Mouse (Mus musculus): ENCODE results near the gene Fbxl16. TPM values are rescaled to one million over a fixed set of nuclear protein-coding genes. Genes with fewer than 3 reads are reported as not detected.

The Fbxl16 gene
- total RNA-seq, 2 experiments from 2014 or later = 0.62 to 0.91 TPM

- no peak for DNase-seq (ENCODE audit: low spot score)
Measured at GRCm38 (mm10) chr17:25840519-25840918, 31.6 kb downstream of the Fbxl16 start.

GRCm38 (mm10) chr17:25841117-25841880 lies 32.4 kb downstream of the Fbxl16 start, which contains the start of gene Gm20683:
Gm20683 (minus strand) TSS chr17:25841763.
- no peak for DNase-seq (ENCODE audit: low spot score)

DNA sequence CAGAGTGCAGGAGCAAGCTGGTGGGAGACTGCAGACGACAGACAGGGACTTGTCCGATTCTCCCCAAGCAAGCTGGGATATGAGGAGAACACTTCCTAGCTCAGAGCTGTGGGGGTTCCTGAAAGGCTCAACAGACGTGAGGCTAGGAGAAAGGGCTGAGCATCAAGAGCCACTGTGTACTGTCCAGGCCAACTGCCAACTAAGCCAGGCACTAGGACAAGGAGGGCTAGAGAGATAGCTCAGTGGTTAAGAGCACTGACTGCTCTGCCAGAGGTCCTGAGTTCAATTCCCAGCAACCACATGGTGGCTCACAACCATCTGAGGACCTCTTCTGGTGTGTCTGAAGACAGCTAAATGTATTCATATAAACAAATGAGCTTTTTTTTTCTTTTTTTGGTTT lies 33.6 kb downstream of the Fbxl16 start:
- DNase-seq (ENCODE audit: low spot score) = no peak

- DNase-seq (ENCODE audit: low spot score) = no peak
Measured at GRCm38 (mm10) chr17:25843122-25843521, 34.2 kb downstream of the Fbxl16 start.

- DNase-seq (ENCODE audit: low spot score) = no peak
Measured at GRCm38 (mm10) chr17:25843636-25844395, 34.9 kb downstream of the Fbxl16 start.

DNA sequence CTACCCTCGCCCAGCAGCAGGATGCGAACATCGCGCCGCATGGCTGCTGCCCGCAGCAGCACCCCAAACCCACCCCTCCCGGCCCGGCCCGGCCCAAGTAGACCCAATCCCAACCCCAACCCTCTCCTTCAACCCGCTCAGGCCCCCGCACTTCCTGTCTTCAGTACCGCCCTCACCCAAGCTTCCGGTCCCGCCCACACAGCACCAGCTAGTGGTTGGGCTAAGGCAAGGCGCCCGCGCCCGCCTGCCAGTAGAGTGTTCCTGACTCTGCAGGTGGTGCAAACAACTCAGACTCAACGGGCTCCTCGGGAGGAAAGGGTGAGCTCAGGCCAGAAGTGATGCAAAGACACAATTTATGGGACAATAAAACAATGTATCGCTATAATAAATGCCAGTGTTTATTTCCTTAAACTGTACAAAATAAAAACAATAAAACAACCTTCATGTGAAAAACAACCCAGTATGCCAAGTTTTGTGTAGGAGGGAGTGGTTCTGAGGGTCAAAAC lies 35.6 kb downstream of the Fbxl16 start, which contains the start of gene Rhot2:
Rhot2 (minus strand) TSS at position 456 of the 506 bp plus-strand sequence.
- DNase-seq (ENCODE audit: low spot score) = peak; percentile 97

- no peak for DNase-seq (ENCODE audit: low spot score)
Measured at GRCm38 (mm10) chr17:25860229-25860628, 51.3 kb downstream of the Fbxl16 start.

DNA sequence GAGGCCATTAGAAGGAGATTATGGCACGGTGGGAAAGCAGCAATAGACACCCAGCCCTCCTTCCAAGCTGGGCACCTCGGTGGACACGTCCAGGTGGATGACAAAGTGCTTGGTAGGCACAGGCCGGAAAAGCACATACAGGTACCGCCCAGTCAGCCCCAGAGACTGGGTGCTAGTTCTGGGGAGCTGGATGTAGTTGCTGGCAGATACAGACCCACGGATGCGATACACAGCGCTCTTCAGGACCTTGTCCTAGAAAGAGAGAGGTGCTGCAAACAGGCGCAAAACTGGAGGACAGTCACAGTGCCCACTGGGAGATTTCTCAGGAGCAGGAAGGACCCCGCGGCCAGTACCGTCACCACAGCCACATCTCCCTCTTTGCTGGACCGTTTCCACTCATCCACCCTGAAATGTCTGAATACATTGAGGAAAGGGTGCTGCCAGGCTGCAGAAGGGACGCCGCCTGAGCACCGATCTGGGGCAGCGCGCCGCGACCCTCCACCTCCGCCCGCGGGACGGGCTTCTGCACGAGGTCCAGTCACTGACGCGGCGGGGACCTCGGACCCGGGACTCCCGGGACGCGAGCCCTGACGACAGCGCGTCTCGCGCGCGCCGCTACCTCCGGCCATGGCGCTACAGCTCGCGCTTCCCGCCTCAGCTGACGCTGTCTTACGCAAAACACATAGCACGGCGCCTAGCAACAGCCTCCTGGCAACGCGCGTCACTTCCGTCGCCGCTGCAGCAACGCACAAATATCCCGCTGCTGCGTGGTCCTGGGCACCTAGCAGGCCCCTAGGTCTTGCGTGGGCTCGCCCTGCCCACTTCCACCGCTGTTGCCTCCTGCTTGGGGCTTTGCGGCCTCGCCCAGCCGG lies 52.2 kb downstream of the Fbxl16 start, which contains the start of gene Wdr90:
Wdr90 (minus strand) TSS at position 670 of the 872 bp plus-strand sequence.
- DNase-seq (ENCODE audit: low spot score) = peak; percentile 88

- no peak for DNase-seq (ENCODE audit: low spot score)
Measured at GRCm38 (mm10) chr17:25861704-25862612, 53.1 kb downstream of the Fbxl16 start.

GRCm38 (mm10) chr17:25863681-25864080 lies 54.8 kb downstream of the Fbxl16 start:
- DNase-seq (ENCODE audit: low spot score) = no peak

DNA sequence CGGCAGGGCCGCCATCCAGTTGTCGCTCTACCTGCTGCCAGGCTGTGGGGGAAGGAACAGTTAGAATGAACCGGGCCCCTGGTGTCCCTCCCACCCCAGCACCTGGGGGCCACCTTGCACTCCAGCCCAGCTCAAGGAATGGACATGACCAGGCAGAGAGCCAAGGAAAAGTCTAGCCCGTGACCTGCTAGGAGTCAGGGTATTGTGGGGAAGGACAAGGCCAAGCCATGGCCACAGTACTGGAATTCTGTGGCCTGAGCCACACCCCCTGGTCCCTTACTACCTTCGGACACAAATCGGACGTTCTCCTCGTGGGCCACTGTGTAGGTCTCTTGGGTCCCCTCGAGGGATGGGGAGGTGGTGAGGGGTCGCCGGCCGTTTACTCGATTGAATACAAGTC lies 55.4 kb downstream of the Fbxl16 start:
- DNase-seq (ENCODE audit: low spot score) = no peak

GRCm38 (mm10) chr17:25865288-25865687 lies 56.4 kb downstream of the Fbxl16 start:
- no peak for DNase-seq (ENCODE audit: low spot score)

DNA sequence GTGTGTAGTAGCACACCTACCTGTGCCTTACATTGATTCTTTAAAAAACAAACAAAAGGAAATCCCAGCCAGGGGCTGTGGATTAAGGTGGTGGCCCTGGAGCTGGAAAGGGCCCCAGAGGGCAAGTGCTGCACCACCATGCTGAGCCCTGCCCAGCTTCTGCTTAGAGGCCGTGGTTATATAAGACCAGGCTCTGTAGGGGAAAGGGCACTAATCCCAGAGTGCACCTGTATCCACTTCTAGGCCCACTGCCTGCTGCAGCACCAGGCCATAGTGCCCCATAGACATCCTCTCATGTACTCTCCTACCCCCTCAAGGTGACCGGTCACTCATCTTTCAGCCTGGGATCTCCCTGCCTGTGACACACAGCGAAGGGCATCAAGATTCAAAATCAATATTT lies 57.3 kb downstream of the Fbxl16 start:
- no peak for DNase-seq (ENCODE audit: low spot score)

- DNase-seq (ENCODE audit: low spot score) = no peak
Measured at GRCm38 (mm10) chr17:25867509-25867835, 58.6 kb downstream of the Fbxl16 start.

DNA sequence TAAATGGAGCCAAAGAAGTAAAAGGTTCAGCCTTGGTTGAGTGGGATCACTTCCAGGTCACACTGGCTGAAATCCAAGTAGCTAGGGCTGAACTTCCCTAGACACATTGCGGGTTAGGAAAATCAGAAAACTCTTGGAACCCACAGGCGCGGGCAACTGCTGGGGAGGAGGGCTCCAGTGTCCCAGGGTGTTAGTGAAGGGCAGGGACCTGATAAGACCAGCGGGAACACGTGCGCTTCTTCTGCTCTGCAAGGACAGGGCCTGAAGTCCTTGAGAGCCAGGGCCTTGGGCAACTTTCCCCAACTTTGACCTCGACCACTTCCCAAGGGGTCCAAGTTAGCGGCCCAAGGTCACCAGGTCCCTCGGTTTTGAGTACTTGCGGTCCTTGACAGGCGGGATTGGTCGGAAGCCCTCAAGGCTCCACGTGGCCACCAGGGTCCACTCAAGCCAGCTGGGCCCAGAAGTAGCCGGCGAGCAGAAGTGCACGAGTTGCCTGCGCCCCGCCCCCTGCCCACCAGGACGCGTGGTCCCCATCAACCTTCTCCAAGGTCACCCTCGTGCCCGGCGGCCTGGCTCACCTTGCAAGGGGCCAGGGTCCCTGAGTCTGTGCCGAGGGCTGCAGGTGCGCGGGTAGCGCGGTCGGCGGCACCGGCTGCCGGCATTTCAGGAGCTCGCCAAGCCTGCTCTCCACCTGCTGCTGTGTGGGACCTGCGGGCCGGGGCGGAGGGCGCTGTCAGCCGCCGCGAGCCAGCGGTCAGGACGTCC lies 59.1 kb downstream of the Fbxl16 start:
- peak; percentile 70 for DNase-seq (ENCODE audit: low spot score)

GRCm38 (mm10) chr17:25868601-25869191 lies 59.8 kb downstream of the Fbxl16 start, which contains the start of gene Mcrip2:
Mcrip2 (minus strand) TSS chr17:25868764.
- DNase-seq (ENCODE audit: low spot score) = peak; percentile 93

GRCm38 (mm10) chr17:25869498-25869897 lies 60.6 kb downstream of the Fbxl16 start:
- DNase-seq (ENCODE audit: low spot score) = no peak

DNA sequence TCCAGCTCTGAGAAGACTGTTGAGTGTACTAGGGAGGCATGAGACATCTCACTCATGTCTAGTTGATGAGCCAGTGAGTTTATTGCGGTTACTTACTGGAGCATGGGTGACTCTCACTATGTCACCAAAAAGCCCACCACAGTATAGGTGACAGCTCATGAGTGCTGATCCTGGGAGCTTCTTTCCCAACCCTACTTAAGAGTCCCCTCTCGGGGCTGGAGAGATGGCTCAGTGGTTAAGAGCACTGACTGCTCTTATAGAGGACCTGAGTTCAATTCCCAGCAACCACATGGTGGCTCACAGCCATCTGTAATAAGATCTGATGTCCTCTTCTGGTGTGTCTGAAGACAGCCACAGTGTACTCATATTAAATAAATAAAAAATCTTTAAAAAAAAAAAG lies 61.1 kb downstream of the Fbxl16 start:
- DNase-seq (ENCODE audit: low spot score) = no peak

Data from gastrocnemius, adult 18-20 months (tissue).